Mouse (Mus musculus): ENCODE measurements at regions not wholly inside any gene's neighbourhood (a gene's known extent, or its start where the extent isn't known, plus 50 kb on each side); places are given as distances from the start of the nearest gene placed in this dataset.

DNA sequence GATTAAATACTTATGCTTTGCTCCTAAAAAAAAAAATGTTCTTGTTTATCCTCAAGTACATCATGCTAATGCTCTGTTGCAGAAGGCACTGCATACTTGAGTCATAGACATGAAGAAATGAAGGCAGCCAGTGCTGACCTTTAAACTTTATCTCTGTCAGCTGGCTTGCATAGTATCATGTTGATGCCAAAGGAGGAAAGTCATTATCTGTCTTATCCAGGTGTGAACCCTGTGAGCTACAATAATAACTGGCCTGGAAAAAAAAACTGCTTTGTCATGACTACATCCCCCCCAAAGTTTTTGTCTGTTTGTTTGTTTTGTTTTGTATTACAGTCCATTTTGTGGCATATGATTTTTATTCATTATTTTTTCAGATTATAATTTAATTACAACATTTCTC, 124.3 kb upstream of the Ndst4 start:
- TF ChIP-seq CTCF (IDR thresholded peaks at IDR 0.05; ENCODE audit: control insufficient read depth, insufficient read depth, insufficient read length) (no peak), CEBPB (IDR thresholded peaks at IDR 0.05; ENCODE audit: low read depth) (no peak), USF1 (IDR thresholded peaks at IDR 0.05; ENCODE audit: low read depth) (no peak)

Measured in C2C12 (cell line).